Mouse (Mus musculus) lung, embryonic 15.5 days (tissue): Measurements from ENCODE around the gene Ndufv3. TPM values are rescaled to one million over a fixed set of nuclear protein-coding genes. Genes with fewer than 3 reads are reported as not detected.
"Not testable (repeated sequence)": the region's sequence is repeated elsewhere in the genome, so short reads cannot be mapped to it uniquely, and the experiment has no call there.

ENCODE experiments used
- ATAC-seq: fragments of 200-750 bp; cut with Nextera tagmentation; 2 replicates; pipeline ENCODE4 v1.8.0; 2017; ENCODE audit warnings: moderate number of reproducible peaks, borderline replicate concordance; ENCODE audit not compliant: low FRiP score, low TSS enrichment; ENCODE audit errors: extremely low read depth
- H3K27ac ChIP-seq: fragments of 300-500 bp; sonication (generic); 2 replicates; pipeline ENCODE4 v1.5.1; 2015; ENCODE audit warnings: moderate library complexity, mild to moderate bottlenecking, inconsistent platforms
- H3K27me3 ChIP-seq: fragments of 300-500 bp; sonication (generic); 2 replicates; pipeline ENCODE4 v1.6.1; 2015; ENCODE audit warnings: inconsistent platforms
- H3K36me3 ChIP-seq: fragments of 300-500 bp; sonication (generic); 2 replicates; pipeline ENCODE4 v1.6.1; 2015; ENCODE audit warnings: inconsistent platforms
- H3K4me1 ChIP-seq: fragments of 300-500 bp; sonication (generic); 2 replicates; pipeline ENCODE4 v1.6.1; 2015; ENCODE audit warnings: inconsistent platforms
- H3K4me2 ChIP-seq: fragments of 300-500 bp; sonication (generic); 2 replicates; pipeline ENCODE4 v1.6.1; 2015; ENCODE audit warnings: inconsistent platforms, mild to moderate bottlenecking, moderate library complexity
- H3K4me3 ChIP-seq: fragments of 300-500 bp; sonication (generic); 2 replicates; pipeline ENCODE4 v1.5.1; 2015; ENCODE audit warnings: mild to moderate bottlenecking, inconsistent platforms
- H3K9ac ChIP-seq: fragments of 300-500 bp; sonication (generic); 2 replicates; pipeline ENCODE4 v1.6.1; 2015; ENCODE audit warnings: inconsistent platforms
- H3K9me3 ChIP-seq: fragments of 300-500 bp; sonication (generic); 2 replicates; pipeline ENCODE4 v1.6.1; 2016; ENCODE audit warnings: inconsistent platforms
- WGBS: fragments of 180-500 bp; shearing (Covaris S2); methylation state at CpG from one replicate; pipeline ENCODE4 v1.1.7; 2015; 5-methylcytosine and 5-hydroxymethylcytosine counted together
- polyA plus RNA-seq: library from polyadenylated mRNA; unstranded; fragments of >200 nt; fragmentation: Nextera tagmentation; extraction: Ambion mirVana; gene quantifications from 2 replicates; pipeline ENCODE4 v1.2.1, GENCODE M21; 2015

Gene Ndufv3
- polyA plus RNA-seq, 1 experiment from 2014 or later = 237 TPM

DNA sequence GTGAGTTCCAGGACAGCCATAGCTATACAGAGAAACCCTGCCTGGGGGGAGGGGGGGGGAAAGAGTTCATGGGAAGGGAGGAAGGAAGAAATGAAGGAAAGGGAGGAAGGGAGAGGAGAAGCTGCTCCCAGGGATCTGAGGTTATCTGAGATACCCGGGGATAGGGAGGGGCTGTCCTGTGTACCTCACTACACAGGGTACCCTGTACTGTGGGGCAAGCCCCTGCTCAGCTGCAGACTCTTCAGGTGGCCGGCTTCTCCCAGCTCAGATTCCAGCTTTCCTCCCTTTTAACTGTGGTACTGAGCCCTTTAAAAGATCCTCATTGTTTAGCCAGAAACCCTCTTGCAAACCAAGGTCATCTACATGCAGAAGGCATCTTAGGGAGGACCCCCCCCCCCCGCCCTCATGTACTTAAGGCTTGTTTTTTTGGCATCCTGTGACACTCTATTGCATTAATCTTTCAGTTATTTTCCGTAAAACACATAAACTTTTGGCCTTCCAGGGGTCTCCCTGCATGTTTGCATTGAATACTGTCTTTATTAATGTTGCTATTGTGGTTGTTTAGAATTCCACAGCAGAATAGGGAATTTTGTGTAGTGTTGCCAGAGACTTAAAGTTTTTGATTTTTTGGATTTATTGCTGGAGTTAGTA is 21.0 kb downstream of the Ndufv3 start:
- WGBS = 35% methylated on average over 4 of the region's 4 CpGs
- Histone ChIP-seq H3K9ac (no peak overlapping the region), H3K27me3 (no peaks in the 10 kb centered on the region), H3K27ac (no peak overlapping the region), H3K4me1 (peaks cover 2% of the 10 kb centered on the region), H3K4me2 (no peak overlapping the region), H3K36me3 (no peaks in the 10 kb centered on the region), H3K4me3 (no peak overlapping the region), H3K9me3 (no peaks in the 10 kb centered on the region)
- no peak for ATAC-seq

DNA sequence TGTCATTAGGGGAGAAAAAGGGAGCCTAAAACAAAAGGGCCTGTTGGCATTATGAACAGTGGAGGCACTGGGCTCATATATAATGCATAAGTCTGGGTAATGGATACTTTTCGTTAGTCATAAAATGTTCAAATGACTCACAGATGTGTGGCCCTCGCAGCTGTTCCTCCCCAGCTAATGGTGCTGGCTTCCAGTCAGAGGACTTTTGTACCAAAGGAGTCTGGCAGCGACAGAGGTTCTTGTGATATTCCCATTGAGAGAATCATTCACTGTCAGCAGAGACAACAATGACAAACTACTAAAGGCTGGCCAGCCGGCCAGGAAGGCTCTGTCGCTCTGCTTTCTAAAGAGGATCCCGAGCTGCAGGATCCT is 21.5 kb downstream of the Ndufv3 start:
- ATAC-seq = no peak
- WGBS = 45% methylated on average over 6 of the region's 6 CpGs

GRCm38 (mm10) chr17:31543574-31543973 is 23.7 kb downstream of the Ndufv3 start:
- 0 out of 2 replicates have a peak, but pooled peaks cover 5% of the 10 kb centered on the region for H3K4me1 ChIP-seq
- H3K9ac ChIP-seq = no peak overlapping the region
- no peaks in the 10 kb centered on the region for H3K9me3 ChIP-seq
- no peaks in the 10 kb centered on the region for H3K36me3 ChIP-seq
- H3K27ac ChIP-seq = 0 out of 2 replicates have a peak overlapping the region, but pooled peaks have one; percentile 25
- H3K4me2 ChIP-seq = no peak overlapping the region
- H3K27me3 ChIP-seq = no peaks in the 10 kb centered on the region
- no peak overlapping the region for H3K4me3 ChIP-seq
- 5% methylated on average over 6 of the region's 6 CpGs for WGBS
- ATAC-seq = no peak

More for the DNA sequence above, 21.5 kb downstream of the Ndufv3 start:
- no peak overlapping the region for H3K27ac ChIP-seq
- no peak overlapping the region for H3K4me3 ChIP-seq
- H3K9me3 ChIP-seq = no peaks in the 10 kb centered on the region
- H3K36me3 ChIP-seq = no peaks in the 10 kb centered on the region
- no peak overlapping the region for H3K4me2 ChIP-seq
- no peak overlapping the region for H3K9ac ChIP-seq
- no peaks in the 10 kb centered on the region for H3K4me1 ChIP-seq
- H3K27me3 ChIP-seq = no peaks in the 10 kb centered on the region

GRCm38 (mm10) chr17:31546444-31547196 is 26.7 kb downstream of the Ndufv3 start:
- Histone ChIP-seq H3K36me3 (no peaks in the 10 kb centered on the region), H3K4me2 (no peak overlapping the region), H3K4me1 (0 out of 2 replicates have a peak, but pooled peaks cover 5% of the 10 kb centered on the region), H3K27ac (no peak overlapping the region), H3K9me3 (no peaks in the 10 kb centered on the region), H3K27me3 (no peaks in the 10 kb centered on the region), H3K4me3 (no peak overlapping the region), H3K9ac (no peak overlapping the region)
- 81% methylated on average over 9 of the region's 9 CpGs for WGBS
- no peak for ATAC-seq

DNA sequence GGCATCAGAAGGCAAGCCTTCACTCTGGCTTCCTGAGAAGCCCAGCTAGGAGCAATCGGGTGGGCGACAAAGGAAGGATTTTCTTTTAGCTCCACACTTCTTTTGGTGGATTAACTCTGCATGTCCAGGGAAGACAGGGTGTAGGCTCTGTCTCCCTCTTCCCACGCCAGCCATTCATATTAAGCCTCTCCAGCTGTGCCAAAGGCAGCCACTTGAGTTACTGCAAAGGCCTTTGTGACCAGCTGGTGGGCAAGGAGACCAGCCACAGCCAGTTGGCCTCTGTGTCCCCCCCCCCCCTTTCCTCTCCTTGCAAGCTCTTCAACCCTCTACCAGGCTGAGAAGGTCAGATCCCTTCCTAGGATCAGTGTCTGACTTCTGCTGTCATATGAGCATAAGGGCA is 28.1 kb downstream of the Ndufv3 start:
- no peaks in the 10 kb centered on the region for H3K9me3 ChIP-seq
- H3K9ac ChIP-seq = no peak overlapping the region
- H3K4me1 ChIP-seq = 0 out of 2 replicates have a peak, but pooled peaks cover 5% of the 10 kb centered on the region
- no peaks in the 10 kb centered on the region for H3K36me3 ChIP-seq
- peak overlapping the region; percentile 48 for H3K27ac ChIP-seq
- 57% methylated on average over 3 of the region's 3 CpGs for WGBS
- ATAC-seq = no peak
- no peak overlapping the region for H3K4me3 ChIP-seq
- H3K4me2 ChIP-seq = no peak overlapping the region
- no peaks in the 10 kb centered on the region for H3K27me3 ChIP-seq

DNA sequence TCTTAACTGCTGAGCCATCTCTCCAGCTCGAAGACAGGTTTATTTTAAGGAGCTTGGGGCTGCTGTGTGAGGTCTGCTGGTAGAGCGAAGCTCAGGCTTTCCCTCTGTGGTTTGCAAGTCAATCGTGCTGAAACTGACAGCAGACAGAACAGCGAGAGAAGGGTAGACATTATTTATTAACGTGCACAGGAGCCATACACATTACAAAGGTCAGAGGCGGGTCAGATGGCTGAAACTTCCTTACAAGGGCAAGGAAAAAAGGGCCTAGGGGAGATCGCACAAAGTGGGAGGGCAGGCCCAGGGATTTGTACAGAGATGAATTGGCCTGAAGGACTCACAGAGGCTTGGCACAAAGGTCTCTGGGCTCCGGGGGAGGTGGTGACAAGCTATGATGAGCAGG is 29.5 kb downstream of the Ndufv3 start:
- H3K4me2 ChIP-seq = no peak overlapping the region
- WGBS = 46% methylated on average over 8 of the region's 8 CpGs
- H3K9me3 ChIP-seq = no peaks in the 10 kb centered on the region
- no peaks in the 10 kb centered on the region for H3K27me3 ChIP-seq
- H3K9ac ChIP-seq = no peak overlapping the region
- H3K4me3 ChIP-seq = no peak overlapping the region
- no peaks in the 10 kb centered on the region for H3K36me3 ChIP-seq
- H3K4me1 ChIP-seq = 0 out of 2 replicates have a peak, but pooled peaks cover 5% of the 10 kb centered on the region
- ATAC-seq = no peak
- H3K27ac ChIP-seq = no peak overlapping the region

DNA sequence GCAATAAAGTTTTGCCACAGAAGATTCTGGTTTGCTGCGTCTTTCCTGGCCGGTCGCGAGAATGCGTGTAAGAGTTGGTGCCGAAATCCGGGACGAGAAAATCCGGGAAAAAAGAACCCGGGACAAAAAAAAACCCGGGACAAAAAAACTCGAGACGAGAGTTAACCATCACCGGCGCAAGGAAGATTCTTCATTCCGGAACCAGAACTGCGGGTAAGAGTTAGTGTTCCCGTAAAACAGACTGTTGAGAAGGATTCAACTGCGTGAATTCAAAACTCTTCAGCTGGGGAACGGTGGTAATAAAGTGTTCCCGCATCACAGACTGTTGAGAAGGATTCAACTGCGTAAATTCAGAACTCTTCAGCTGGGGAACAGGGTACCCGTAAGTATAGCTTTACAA is 32.7 kb downstream of the Ndufv3 start:
- not testable (repeated sequence) for H3K4me3 ChIP-seq, ATAC-seq, H3K27ac ChIP-seq, H3K4me2 ChIP-seq, H3K27me3 ChIP-seq, H3K36me3 ChIP-seq, H3K9ac ChIP-seq, H3K9me3 ChIP-seq
- WGBS = 94% methylated on average over 23 of the region's 23 CpGs
- H3K4me1 ChIP-seq = peaks cover 16% of the 10 kb centered on the region

DNA sequence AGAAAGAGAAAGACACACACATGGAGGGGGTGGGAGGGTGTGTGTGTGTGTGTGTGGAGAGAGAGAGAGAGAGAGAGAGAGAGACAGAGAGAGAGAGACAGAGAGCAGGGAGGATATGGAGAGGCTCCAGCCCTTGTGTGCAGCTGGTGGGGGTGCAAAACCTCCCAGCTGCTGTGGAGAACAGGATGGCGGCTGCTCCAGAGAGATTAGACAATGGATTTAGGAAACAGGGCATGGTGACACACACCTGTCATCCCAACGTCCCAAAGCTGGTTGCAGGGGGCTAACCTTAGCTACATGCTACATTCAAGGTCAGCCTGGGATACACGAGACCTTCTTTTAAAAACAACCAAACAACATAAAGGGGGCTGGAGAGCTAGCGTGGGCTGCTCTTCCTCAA is 36.3 kb downstream of the Ndufv3 start:
- Histone ChIP-seq H3K4me3 (no peak overlapping the region), H3K27ac (no peak overlapping the region), H3K4me1 (peaks cover 22% of the 10 kb centered on the region), H3K9me3 (no peaks in the 10 kb centered on the region), H3K36me3 (no peaks in the 10 kb centered on the region), H3K27me3 (no peaks in the 10 kb centered on the region), H3K4me2 (no peak overlapping the region), H3K9ac (no peak overlapping the region)
- ATAC-seq = no peak
- WGBS = 65% methylated on average over 4 of the region's 4 CpGs

- H3K4me1 ChIP-seq = peaks cover 22% of the 10 kb centered on the region
- no peaks in the 10 kb centered on the region for H3K9me3 ChIP-seq
- 39% methylated on average over 11 of the region's 11 CpGs for WGBS
- H3K4me3 ChIP-seq = no peak overlapping the region
- peak; percentile 90 for ATAC-seq
- H3K36me3 ChIP-seq = no peaks in the 10 kb centered on the region
- H3K27ac ChIP-seq = peak overlapping the region; percentile 60
- no peaks in the 10 kb centered on the region for H3K27me3 ChIP-seq
- H3K4me2 ChIP-seq = no peak overlapping the region; the same call in 1 of the 2 replicates
- no peak overlapping the region for H3K9ac ChIP-seq
These were observed 37.4 kb downstream of the Ndufv3 start for GRCm38 (mm10) chr17:31557124-31557880.

DNA sequence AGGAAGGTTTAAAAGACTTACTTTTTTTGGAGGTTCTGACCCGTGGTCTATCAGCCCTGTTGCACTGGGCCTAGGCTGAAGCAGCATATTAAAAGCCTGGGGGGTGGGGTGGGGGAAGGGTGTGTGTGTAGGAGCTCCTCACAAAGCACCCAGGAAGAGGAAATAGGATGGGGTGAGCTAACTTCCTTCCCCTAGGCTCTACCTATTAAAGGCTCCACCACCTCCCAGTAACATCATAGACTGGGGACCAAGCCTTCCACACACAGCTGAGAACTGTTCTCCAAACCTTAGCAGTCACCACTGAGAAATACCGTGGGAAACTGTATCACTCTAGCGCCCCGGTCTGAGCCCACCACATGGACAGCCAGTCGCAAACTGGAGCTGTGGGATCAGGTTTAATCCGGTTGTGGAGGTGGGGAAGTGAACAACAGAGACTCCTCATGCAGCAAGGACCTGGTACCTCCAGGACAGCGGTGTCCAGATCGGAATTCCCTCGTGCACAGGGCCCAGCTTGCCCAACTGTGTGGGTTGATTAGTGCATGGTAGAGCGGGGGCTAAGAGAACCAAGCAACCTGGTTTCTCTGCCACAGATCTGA is 38.1 kb downstream of the Ndufv3 start:
- WGBS = 71% methylated on average over 10 of the region's 10 CpGs
- Histone ChIP-seq H3K4me3 (no peak overlapping the region), H3K27ac (no peak overlapping the region; the same call in 1 of the 2 replicates), H3K9ac (no peak overlapping the region), H3K4me1 (peaks cover 22% of the 10 kb centered on the region), H3K4me2 (no peak overlapping the region), H3K9me3 (no peaks in the 10 kb centered on the region), H3K27me3 (no peaks in the 10 kb centered on the region), H3K36me3 (no peaks in the 10 kb centered on the region)
- no peak for ATAC-seq

DNA sequence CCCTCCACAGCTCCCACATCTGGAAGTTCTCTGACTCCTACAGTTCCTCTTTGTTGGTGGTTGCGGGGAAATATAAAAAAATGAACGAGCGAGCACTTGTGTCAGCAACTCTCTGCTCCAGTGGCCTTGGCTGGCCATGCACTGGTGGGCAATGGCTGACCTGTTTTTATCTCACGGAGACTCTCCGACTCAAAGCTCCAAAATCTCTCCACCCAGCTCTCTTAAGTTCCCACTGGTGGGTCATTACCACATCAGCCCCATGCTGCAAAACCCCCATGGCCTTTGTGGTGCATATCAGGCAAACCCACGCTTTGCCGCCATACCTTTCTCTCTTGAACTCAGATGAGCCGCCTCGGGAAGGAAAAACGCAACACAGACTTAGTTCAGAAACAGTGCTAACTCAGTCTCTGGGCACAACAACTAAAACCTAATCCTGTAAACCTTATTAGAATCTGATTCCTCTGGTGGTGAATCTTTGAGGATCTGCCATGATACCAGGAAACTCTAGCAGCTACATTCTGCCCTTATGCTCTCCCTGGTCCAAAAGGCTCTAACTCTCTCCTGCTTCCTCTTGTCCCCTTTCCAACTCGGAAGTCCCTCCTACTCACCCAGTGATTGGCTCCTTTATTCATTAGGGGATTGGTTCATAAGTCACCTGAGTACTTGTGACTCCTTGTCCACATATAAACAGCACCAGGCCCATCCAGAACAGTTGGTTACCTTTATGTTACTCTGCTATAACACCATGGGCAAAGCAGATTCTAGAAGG is 39.3 kb downstream of the Ndufv3 start:
- WGBS = 80% methylated on average over 11 of the region's 11 CpGs
- ATAC-seq = no peak

More for the DNA sequence above, 39.3 kb downstream of the Ndufv3 start:
- Histone ChIP-seq H3K4me2 (no peak overlapping the region), H3K36me3 (no peaks in the 10 kb centered on the region), H3K9me3 (no peaks in the 10 kb centered on the region), H3K27ac (no peak overlapping the region), H3K9ac (no peak overlapping the region), H3K4me1 (peaks cover 28% of the 10 kb centered on the region), H3K4me3 (no peak overlapping the region), H3K27me3 (no peaks in the 10 kb centered on the region)
